Mouse (Mus musculus) neural tube, embryonic 15.5 days (tissue): ENCODE measurements around the gene Utp6. TPM values are rescaled to one million over a fixed set of nuclear protein-coding genes. Genes with fewer than 3 reads are reported as not detected.

Source experiments
- ATAC-seq: fragments of 200-750 bp; cut with Nextera tagmentation; 2 replicates; pipeline ENCODE4 v1.8.0; 2017; ENCODE audit warnings: mild to moderate bottlenecking, moderate TSS enrichment, moderate library complexity; ENCODE audit not compliant: low FRiP score
- H3K27ac ChIP-seq: fragments of 300-500 bp; sonication (generic); replicated peaks from 2 replicates; pipeline ENCODE4 v1.5.1; 2015; ENCODE audit warnings: mild to moderate bottlenecking, inconsistent platforms
- H3K27me3 ChIP-seq: fragments of 300-500 bp; sonication (generic); replicated peaks from 2 replicates; pipeline ENCODE4 v1.6.1; 2015; ENCODE audit warnings: inconsistent platforms
- H3K36me3 ChIP-seq: fragments of 300-500 bp; sonication (generic); 2 replicates; pipeline ENCODE4 v1.6.1; 2015; ENCODE audit warnings: inconsistent platforms
- H3K4me1 ChIP-seq: fragments of 300-500 bp; sonication (generic); 2 replicates; pipeline ENCODE4 v1.6.1; 2015; ENCODE audit warnings: inconsistent platforms
- H3K4me2 ChIP-seq: fragments of 300-500 bp; sonication (generic); 2 replicates; pipeline ENCODE4 v1.6.1; 2015; ENCODE audit warnings: inconsistent platforms, mild to moderate bottlenecking, moderate library complexity
- H3K4me3 ChIP-seq: fragments of 300-500 bp; sonication (generic); replicated peaks from 2 replicates; pipeline ENCODE4 v1.5.1; 2015; ENCODE audit warnings: mild to moderate bottlenecking, inconsistent platforms
- H3K9ac ChIP-seq: fragments of 300-500 bp; sonication (generic); replicated peaks from 2 replicates; pipeline ENCODE4 v1.6.1; 2015; ENCODE audit warnings: mild to moderate bottlenecking, inconsistent platforms
- H3K9me3 ChIP-seq: fragments of 300-500 bp; sonication (generic); replicated peaks from 2 replicates; pipeline ENCODE4 v1.6.1; 2016; ENCODE audit warnings: inconsistent platforms
- WGBS: fragments of 180-500 bp; shearing (Covaris S2); methylation state at CpG from one replicate; pipeline ENCODE4 v1.1.7; 2015; ENCODE audit warnings: mixed read lengths; 5-methylcytosine and 5-hydroxymethylcytosine counted together
- polyA plus RNA-seq: library from polyadenylated mRNA; unstranded; fragments of >200 nt; fragmentation: Nextera tagmentation; extraction: Ambion mirVana; gene quantifications from 2 replicates; pipeline ENCODE4 v1.2.1, GENCODE M21; 2015

The Utp6 gene
- polyA plus RNA-seq, 1 experiment from 2014 or later = 35.3 TPM

DNA sequence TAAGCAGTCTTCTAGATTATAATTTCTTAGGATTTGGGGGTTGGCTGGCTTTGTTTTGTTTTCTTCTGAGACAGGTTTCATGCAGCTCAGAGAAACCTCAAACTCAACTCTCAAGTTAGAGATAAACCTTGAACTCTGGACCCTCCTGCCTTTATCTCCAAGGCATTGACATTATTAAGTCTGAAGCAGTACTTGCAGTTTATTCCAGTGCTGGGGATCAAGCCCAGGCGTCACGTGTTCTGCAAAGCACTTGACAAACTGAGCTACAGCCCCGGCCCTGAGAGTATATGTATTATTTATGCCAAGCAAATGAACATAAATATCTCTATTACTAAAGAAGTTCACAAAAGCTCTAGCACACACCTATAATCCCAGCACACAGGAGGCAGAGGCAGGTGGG is 14.9 kb downstream of the Utp6 start:
- Histone ChIP-seq H3K27me3 (no peaks in the 10 kb centered on the region), H3K4me3 (no peak overlapping the region), H3K9ac (no peak overlapping the region), H3K4me1 (no peaks in the 10 kb centered on the region), H3K36me3 (peaks cover 71% of the 10 kb centered on the region), H3K4me2 (no peak overlapping the region), H3K9me3 (no peaks in the 10 kb centered on the region), H3K27ac (no peak overlapping the region)
- ATAC-seq = no peak
- 90% methylated on average over 3 of the region's 3 CpGs for WGBS

DNA sequence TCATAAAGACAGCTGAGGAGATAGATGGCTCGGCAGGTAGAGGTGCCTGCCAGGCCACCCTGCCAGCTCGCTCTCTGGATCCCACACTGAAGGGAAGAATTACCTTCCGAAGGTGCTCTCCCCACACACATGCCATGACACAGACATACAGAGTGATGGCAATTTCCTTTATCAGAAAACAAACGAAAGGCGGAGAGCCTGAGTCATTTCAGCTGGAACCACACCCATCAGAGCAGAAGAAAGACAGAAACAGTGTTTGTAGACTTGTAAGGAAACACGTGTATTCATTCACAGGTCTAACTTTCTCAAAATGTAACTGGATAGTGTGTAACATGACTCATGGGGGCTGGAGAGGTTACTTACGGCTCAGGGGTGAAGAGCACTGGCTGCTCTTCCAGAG is 18.6 kb downstream of the Utp6 start:
- H3K9me3 ChIP-seq = no peaks in the 10 kb centered on the region
- H3K4me3 ChIP-seq = no peak overlapping the region
- WGBS = 95% methylated on average over 7 of the region's 7 CpGs
- H3K4me1 ChIP-seq = no peaks in the 10 kb centered on the region
- H3K27ac ChIP-seq = no peak overlapping the region
- H3K36me3 ChIP-seq = peaks cover 74% of the 10 kb centered on the region
- no peak overlapping the region for H3K4me2 ChIP-seq
- H3K27me3 ChIP-seq = no peaks in the 10 kb centered on the region
- H3K9ac ChIP-seq = no peak overlapping the region
- no peak for ATAC-seq

DNA sequence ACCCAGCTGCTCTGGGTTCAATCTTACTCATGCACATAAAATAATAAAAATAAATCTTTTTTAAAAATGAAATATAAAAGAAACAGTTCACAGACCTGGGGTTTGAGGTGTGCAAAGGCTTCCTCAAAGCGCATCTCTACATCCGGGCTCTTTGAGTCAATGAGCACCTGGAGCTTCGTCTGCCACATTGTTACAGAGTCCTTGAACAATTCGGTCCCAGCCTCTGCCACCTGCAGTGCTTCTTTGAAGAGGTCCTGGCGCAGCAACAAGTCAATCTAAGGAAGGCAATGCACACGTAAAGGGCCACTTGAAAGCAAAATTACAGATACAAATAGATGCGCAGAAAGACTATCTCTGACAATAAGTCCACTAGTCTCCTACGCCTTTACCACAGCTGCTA is 19.1 kb downstream of the Utp6 start:
- 89% methylated on average over 8 of the region's 8 CpGs for WGBS
- ATAC-seq = no peak
- peaks cover 73% of the 10 kb centered on the region for H3K36me3 ChIP-seq

DNA sequence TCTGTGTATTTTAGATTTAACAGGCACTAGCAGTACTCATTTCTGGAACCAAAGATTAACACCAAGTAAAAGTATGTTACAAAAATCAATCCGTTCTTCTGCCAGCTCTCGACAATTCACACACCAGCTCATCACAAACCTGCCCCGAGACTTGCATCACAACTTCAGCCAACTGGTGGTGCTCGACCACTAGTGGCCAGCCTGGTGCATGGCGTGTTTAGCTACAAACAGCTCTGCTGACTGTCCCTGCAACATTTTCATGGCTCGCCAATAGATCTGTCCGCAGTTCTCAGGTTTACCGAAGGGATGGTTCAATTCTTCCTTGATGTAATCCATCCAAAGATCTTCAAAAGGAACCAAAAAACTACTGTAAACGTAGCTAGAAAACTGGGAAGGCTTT is 26.4 kb downstream of the Utp6 start:
- H3K9ac ChIP-seq = no peak overlapping the region
- WGBS = 87% methylated on average over 9 of the region's 9 CpGs
- H3K9me3 ChIP-seq = no peaks in the 10 kb centered on the region
- no peaks in the 10 kb centered on the region for H3K4me1 ChIP-seq
- ATAC-seq = no peak
- H3K27me3 ChIP-seq = no peaks in the 10 kb centered on the region
- no peak overlapping the region for H3K27ac ChIP-seq
- no peak overlapping the region for H3K4me2 ChIP-seq
- H3K36me3 ChIP-seq = peaks cover 75% of the 10 kb centered on the region
- H3K4me3 ChIP-seq = no peak overlapping the region

More for the DNA sequence above, 19.1 kb downstream of the Utp6 start:
- Histone ChIP-seq H3K4me3 (no peak overlapping the region), H3K27me3 (no peaks in the 10 kb centered on the region), H3K4me1 (no peaks in the 10 kb centered on the region), H3K27ac (no peak overlapping the region), H3K9me3 (no peaks in the 10 kb centered on the region), H3K4me2 (no peak overlapping the region), H3K9ac (no peak overlapping the region)

DNA sequence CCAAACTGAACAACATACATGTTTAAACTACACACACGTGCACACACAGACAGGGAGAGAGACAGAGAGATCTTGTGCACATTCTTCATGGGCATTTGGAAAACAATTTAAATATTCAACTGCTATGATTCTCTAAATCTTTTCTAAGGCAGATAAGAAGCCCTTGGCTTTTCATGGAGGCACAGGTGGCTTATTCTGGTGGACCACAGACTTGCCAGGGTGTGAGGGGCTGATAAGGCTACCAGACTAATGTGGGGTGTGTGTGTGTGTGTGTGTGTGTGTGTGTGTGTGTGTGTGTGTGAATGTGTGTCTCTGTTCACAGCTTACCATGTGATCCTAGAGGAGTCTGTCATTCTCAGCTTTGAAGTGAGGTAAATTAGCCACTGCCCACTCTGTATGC is 39.4 kb downstream of the Utp6 start:
- Histone ChIP-seq H3K9me3 (no peaks in the 10 kb centered on the region), H3K27me3 (no peaks in the 10 kb centered on the region), H3K4me1 (peaks cover 4% of the 10 kb centered on the region; the same call in 1 of the 2 replicates), H3K9ac (no peak overlapping the region), H3K4me2 (no peak overlapping the region), H3K36me3 (no peaks in the 10 kb centered on the region), H3K27ac (no peak overlapping the region), H3K4me3 (no peak overlapping the region)
- ATAC-seq = no peak
- 84% methylated on average over 1 of the region's 1 CpGs for WGBS

DNA sequence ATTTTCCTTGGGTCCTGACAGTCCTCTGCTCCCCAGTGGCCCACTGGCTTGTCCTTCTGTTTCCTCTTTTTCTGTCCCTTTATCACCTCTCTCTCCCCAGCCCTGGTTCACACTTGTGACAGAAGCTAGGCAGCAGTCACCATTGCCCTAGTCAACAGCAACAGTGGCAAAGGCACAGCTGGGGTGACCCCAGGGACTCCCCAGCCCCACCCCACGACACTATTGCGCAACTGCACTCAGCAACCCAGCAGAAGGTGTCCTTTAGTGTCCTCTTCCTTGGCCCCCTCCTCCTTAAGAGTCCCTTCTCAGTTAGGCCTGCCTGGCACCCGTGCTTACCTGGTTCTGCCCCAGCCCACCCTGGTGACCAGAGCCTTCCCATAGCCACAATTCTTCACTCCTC is 40.0 kb downstream of the Utp6 start:
- WGBS = 76% methylated on average over 3 of the region's 3 CpGs
- H3K9me3 ChIP-seq = no peaks in the 10 kb centered on the region
- H3K4me1 ChIP-seq = peaks cover 4% of the 10 kb centered on the region; the same call in 1 of the 2 replicates
- H3K36me3 ChIP-seq = no peaks in the 10 kb centered on the region
- no peak overlapping the region for H3K4me3 ChIP-seq
- H3K27me3 ChIP-seq = no peaks in the 10 kb centered on the region
- H3K9ac ChIP-seq = no peak overlapping the region
- no peak overlapping the region for H3K4me2 ChIP-seq
- ATAC-seq = no peak
- no peak overlapping the region for H3K27ac ChIP-seq

DNA sequence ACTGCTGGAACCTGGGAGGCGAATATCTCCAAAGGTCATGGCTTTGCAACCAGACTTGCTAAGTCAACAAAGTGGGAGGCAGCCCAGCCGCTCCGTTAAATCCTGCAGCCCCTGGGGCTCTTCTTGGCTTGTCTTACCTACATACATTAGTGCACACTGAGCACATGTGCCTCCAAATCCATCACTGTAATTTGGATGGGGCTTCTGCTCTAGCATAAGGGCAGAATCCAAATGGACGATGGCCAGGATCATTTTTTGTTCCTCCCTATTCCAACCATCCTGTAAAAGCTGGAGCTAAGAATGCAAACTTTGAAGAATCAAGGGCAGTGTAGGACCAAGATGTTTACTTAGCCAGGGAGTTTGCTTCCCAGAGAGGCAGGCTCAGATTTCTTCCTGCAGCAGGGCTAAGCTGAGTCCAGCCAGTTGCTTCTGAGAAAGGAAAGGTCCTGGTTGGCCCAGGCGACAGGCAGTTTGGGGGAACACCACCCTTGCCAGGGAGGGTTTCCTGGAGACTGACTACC is 41.6 kb downstream of the Utp6 start:
- Histone ChIP-seq H3K9ac (no peak overlapping the region), H3K27me3 (no peaks in the 10 kb centered on the region), H3K4me3 (no peak overlapping the region), H3K9me3 (no peaks in the 10 kb centered on the region), H3K27ac (no peak overlapping the region), H3K36me3 (no peaks in the 10 kb centered on the region), H3K4me1 (peaks cover 4% of the 10 kb centered on the region; the same call in 1 of the 2 replicates), H3K4me2 (0 out of 2 replicates have a peak overlapping the region, but pooled peaks have one; percentile 20)
- ATAC-seq = no peak
- 59% methylated on average over 5 of the region's 5 CpGs for WGBS

DNA sequence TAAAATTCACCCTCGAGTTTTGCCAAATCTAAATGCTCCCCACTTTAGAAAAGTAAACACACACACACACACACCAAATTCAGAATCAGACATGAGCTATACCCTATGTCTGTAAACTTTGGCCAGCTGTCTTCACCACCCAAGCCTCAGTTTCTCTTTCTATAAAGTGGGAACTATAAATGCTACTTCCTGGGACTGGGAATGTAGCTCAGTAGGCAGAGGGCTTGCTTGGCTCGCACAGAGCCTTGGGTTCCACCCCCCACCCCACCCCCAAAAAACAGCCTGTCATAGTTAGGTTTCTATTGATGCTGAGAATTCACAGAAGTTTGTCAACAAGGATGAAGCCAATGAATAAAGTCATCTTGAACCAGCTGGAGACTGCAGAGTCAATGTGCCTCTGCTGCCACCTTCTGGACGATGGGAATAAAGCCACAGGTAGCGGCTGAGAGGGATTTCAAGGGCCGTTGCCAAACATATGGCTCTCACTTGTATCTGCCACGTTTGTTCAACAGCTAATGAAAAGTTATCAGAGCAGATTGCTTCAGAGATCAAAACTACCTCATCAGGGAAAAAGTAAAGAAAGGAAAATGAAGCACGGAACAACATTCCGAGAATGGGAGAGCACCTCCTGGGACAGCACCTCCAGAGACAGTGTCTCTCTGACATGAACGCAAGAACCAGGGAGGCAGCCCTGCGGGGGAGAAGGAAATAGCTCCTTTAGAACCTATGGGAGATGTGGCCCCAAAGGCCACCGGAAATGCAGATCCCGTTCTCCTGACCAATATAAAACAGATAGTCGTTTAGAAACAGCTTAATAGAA is 42.3 kb downstream of the Utp6 start:
- no peak for ATAC-seq
- WGBS = 19% methylated on average over 13 of the region's 13 CpGs
- Histone ChIP-seq H3K27ac (no peak overlapping the region), H3K4me1 (peaks cover 4% of the 10 kb centered on the region; the same call in 1 of the 2 replicates), H3K4me3 (no peak overlapping the region), H3K4me2 (0 out of 2 replicates have a peak overlapping the region, but pooled peaks have one; percentile 20), H3K9ac (no peak overlapping the region), H3K27me3 (no peaks in the 10 kb centered on the region), H3K36me3 (no peaks in the 10 kb centered on the region), H3K9me3 (no peaks in the 10 kb centered on the region)

DNA sequence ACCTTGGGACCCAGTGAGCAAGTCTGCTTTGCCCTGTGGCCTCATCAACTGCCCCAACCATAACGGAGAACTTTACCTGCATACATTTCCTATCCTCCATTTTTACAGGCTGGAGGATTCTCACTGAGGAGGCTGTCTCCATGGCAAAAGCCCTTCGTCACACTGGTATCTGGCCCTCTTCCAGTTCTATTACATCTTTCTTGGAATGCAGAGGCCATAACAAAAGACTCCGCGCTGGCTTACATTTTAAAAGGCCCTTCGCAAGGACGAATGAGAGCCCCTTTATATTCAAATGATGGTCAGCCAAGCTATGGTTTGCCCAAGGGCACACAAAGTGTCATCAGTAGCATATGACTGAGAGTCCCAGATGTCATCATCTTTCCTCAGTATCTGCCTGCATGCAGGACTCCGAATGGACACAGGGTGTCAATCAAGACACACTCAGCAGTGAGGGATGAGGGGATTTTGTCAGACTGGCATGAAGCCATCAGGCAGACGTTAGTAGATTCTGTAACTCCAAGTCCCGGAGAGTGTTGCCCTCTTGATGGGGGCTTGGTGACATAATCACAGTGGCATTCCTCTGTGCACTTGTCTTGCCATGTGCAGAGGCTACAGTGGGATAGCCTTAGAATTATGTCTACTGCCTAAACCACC is 46.4 kb downstream of the Utp6 start:
- peaks cover 4% of the 10 kb centered on the region; the same call in 1 of the 2 replicates for H3K4me1 ChIP-seq
- ATAC-seq = no peak
- no peaks in the 10 kb centered on the region for H3K36me3 ChIP-seq
- WGBS = 30% methylated on average over 9 of the region's 9 CpGs
- H3K4me3 ChIP-seq = no peak overlapping the region
- H3K9me3 ChIP-seq = no peaks in the 10 kb centered on the region
- H3K4me2 ChIP-seq = no peak overlapping the region
- H3K27ac ChIP-seq = no peak overlapping the region
- H3K27me3 ChIP-seq = no peaks in the 10 kb centered on the region
- no peak overlapping the region for H3K9ac ChIP-seq

DNA sequence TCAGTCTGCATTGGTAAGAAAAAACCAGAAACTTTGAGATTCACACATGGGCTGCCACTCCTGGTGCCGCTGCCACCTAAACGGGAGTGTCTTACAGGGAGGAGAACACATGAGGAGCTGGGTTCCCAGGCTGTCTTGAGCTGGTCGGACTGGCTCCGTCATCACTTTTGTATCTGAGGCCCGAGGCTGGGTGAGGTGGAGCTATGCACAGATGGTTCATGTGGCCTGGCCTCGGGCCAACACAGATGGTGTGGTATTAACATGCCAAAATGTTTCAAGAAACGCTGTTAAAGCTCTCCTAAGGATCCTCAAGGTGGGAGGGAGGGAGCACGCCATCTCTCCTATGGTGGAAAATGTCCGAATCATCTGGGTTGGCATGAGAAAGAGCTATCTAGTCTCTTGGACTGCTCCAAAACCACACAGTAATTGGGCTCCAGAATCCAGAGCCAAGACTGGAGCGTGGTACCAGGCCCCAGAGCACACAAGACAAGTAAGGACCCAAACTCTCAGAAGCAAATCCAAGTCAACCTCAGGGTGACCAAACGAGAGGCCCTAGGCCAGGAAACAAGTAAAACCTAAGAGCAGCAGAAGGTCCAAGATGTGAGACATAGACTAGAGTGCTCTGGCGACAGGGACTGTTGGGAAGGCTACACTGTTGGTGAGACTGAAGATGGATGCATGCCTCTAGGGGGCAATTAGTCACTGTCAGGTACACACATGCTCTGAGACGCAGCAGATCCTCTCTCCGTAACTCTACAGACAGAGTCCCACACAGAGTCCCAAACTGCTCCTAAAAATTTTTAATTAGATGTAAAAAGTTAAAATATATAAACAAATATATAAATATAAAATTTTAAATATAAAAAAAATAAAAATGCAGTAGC is 53.3 kb downstream of the Utp6 start:
- no peak for ATAC-seq
- Histone ChIP-seq H3K27ac (no peak overlapping the region), H3K9me3 (no peaks in the 10 kb centered on the region), H3K27me3 (no peaks in the 10 kb centered on the region), H3K36me3 (no peaks in the 10 kb centered on the region), H3K4me3 (no peak overlapping the region), H3K4me1 (peaks cover 6% of the 10 kb centered on the region), H3K4me2 (no peak overlapping the region), H3K9ac (no peak overlapping the region)
- 58% methylated on average over 14 of the region's 14 CpGs for WGBS

DNA sequence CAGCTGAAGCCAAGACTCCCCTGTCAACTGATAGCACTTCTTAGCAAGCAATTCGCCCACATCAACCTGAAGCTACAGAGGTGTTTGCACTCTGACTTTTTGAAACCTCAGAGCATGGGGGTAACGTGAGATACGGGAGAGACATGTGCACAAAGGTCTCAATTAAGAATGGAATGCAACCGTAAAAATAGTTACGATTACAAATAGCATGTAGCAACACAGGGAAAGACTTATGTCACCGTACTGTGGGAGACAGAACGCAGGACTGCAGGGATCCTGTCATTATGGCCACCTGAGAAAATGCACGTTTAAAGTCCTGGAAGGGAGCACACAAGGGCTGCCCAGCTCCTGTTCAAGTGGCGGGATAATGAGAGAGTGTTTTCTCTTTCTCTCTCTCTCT is 55.3 kb downstream of the Utp6 start:
- Histone ChIP-seq H3K9ac (no peak overlapping the region), H3K36me3 (no peaks in the 10 kb centered on the region), H3K4me3 (no peak overlapping the region), H3K27ac (no peak overlapping the region), H3K4me1 (peaks cover 6% of the 10 kb centered on the region), H3K9me3 (no peaks in the 10 kb centered on the region), H3K27me3 (no peaks in the 10 kb centered on the region), H3K4me2 (no peak overlapping the region)
- WGBS = 71% methylated on average over 9 of the region's 9 CpGs
- ATAC-seq = no peak
